Mouse (Mus musculus) spleen, adult 2 months (tissue): ENCODE data around the gene Arid1b.

Experiments
- CTCF ChIP-seq: fragments of 200-500 bp; IDR thresholded peaks from 2 replicates; pipeline ENCODE4 v1.5.1; 2011; ENCODE audit warnings: mild to moderate bottlenecking, inconsistent platforms; ENCODE audit not compliant: insufficient read depth, insufficient read length, insufficient replicate concordance; ENCODE audit errors: extremely low read depth
- POLR2A ChIP-seq: fragments of 200-500 bp; IDR thresholded peaks from 2 replicates; pipeline ENCODE4 v1.6.1; 2011; ENCODE audit warnings: low read depth, low read length, inconsistent platforms

DNA sequence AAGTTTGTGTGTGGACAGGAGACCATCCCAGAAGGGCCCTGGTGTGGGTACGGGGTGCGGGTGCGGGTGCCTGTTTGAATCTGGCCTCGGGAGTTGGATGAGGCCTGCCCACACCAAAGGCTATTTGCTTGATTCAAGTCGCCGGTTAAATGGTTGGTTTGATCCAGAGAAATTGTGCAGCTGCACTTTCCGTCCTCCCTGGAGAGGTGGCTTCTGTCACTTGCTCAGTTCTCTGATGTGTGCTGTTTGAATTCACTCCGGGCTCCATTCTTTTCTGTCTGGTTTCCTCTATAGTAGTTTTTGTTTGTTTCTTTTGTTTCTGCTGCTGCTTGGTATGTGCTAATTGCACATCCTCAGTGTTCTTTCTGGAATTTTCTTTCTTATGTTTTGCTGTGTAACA, 107.0 kb downstream of the Arid1b start:
- TF ChIP-seq CTCF: no peak
- no peak for TF ChIP-seq POLR2A
